Mouse (Mus musculus): ENCODE results near the gene Hist1h3c. TPM values are rescaled to one million over a fixed set of nuclear protein-coding genes. Genes with fewer than 3 reads are reported as not detected.
"Not testable (repeated sequence)": the region's sequence is repeated elsewhere in the genome, so short reads cannot be mapped to it uniquely, and the experiment has no call there.

The Hist1h3c gene
- 6.8 and 7.4 TPM in 2 replicates for polyA plus RNA-seq (2016; fragmentation: Nextera tagmentation; extraction: Ambion mirVana)

DNA sequence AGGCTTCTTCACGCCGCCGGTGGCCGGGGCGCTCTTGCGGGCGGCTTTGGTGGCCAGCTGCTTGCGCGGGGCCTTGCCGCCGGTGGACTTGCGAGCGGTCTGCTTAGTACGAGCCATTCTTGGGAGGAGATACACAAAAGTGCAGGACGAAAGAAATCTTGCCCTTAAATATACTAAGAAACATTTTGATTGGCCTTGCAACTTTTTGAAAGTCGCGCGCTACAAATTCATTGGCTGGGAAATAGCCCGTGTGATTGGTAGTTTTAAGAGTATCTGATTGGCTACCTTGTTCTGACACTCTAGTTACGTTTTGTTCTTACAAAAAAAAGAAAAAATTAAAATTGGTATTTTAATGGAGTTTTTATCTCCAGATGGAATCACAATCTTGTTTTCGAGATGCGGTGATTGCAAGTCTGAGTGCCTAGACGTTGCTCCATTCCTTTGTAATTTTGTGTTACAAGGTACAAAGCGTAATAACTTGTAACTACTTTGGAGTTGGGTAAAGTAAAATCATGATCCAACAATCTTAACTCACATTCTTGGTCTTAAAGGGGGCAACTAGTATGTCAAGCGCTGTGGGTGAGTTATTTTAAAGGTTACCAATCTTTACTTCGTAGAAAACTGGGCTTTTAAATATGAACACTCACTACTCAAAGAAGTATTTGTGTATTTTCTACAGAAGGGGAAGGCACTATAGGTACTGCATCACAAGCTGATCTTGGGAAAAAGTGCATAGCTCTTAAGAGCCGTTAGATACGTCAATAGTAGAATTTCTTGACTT, at the start of gene Hist1h3c:
Hist1h3c (minus strand) TSS at position 222 of the 781 bp plus-strand sequence.
- Histone ChIP-seq H3K36me3 (no peaks in the 10 kb centered on the region), H3K4me1 (peaks cover 5% of the 10 kb centered on the region; the same call in 1 of the 2 replicates), H3K9ac (peak within 1 kb of the TSS; percentile 58), H3K9me3 (no peaks in the 10 kb centered on the region), H3K27ac (peak within 1 kb of the TSS; percentile 94), H3K4me3 (peak within 1 kb of the TSS; percentile 39), H3K4me2 (replicated peaks) (peak within 1 kb of the TSS; percentile 60), H3K27me3 (replicated peaks) (no peaks in the 10 kb centered on the region)
- under 1% methylated on average over 28 of the region's 28 CpGs for WGBS
- peak; percentile 69 for ATAC-seq (ENCODE audit: low FRiP score, low read depth)

DNA sequence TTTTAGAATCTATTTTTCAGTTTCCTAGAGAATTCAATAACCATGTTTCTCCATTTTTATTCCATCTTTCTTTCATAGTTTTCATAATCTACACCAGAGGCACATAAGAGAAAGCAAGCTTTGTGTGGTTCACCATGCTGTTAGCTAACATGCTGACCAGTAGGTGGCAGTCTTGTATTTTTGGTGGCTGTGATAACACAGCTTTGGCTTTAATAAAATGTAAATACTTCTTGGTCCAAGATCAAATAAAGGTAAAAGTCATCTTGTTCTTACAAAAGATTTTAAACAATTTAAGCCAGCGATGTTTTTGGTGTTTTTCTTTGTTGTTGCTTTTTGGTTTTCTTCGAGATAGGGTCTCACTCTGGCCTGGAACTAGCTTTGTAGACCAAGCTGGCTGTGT, 47.1 kb upstream of the Hist1h3c start:
- Histone ChIP-seq H3K4me2 (replicated peaks) (no peak overlapping the region), H3K4me1 (no peaks in the 10 kb centered on the region), H3K9ac (no peak overlapping the region), H3K27me3 (replicated peaks) (no peaks in the 10 kb centered on the region), H3K9me3 (no peaks in the 10 kb centered on the region), H3K4me3 (no peak overlapping the region), H3K36me3 (no peaks in the 10 kb centered on the region), H3K27ac (no peak overlapping the region)
- 48% methylated on average over 2 of the region's 2 CpGs for WGBS
- ATAC-seq (ENCODE audit: low FRiP score, low read depth): peak; percentile 58; the same call in 1 of the 2 replicates

DNA sequence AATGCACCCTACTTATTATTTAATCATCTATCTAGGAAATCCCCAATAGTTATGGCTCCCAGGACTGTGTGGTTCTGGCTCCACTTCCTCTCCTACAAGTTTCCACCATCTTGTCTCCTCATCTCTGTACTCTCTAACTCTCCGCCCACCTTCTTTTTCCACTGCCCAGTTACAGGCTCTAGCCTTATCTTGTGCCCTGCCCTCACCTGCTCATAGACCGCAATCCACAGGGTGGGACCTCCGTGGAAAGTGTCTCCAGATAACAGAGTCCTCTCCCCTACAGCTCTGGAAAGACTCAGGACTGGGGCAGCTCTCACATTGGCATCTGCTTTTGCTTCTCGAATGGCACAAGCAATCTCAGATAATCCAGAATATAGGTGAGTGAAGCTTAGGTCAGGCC, 33.6 kb upstream of the Hist1h3c start:
- H3K9me3 ChIP-seq: no peaks in the 10 kb centered on the region
- no peaks in the 10 kb centered on the region for H3K36me3 ChIP-seq
- no peaks in the 10 kb centered on the region for H3K27me3 ChIP-seq (replicated peaks)
- no peak overlapping the region for H3K27ac ChIP-seq
- 86% methylated on average over 4 of the region's 4 CpGs for WGBS
- H3K4me3 ChIP-seq: no peak overlapping the region
- no peak overlapping the region for H3K4me2 ChIP-seq (replicated peaks)
- no peak overlapping the region for H3K9ac ChIP-seq
- H3K4me1 ChIP-seq: no peaks in the 10 kb centered on the region
- no peak for ATAC-seq (ENCODE audit: low FRiP score, low read depth)

DNA sequence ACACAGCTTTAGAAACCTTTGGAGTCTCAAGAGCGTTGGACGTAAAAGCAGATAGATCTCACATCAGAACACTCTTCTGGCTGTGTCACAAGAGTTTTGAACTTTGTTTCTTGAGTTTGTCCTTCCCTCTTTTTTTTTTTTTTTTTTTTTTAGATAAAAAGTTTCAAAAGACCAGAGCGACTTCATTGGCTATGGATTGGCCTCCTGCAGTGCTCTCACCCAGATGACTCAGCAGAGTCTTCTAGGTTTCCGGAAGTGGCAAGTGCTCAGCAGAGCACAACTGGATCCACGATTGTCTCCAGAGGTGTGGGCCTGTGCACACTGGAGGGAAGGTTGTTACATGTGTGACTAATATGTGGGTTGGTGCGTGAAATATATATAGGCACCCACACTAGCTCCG, 32.9 kb upstream of the Hist1h3c start:
- no peak overlapping the region for H3K9ac ChIP-seq
- no peaks in the 10 kb centered on the region for H3K4me1 ChIP-seq
- no peaks in the 10 kb centered on the region for H3K36me3 ChIP-seq
- no peak overlapping the region for H3K4me3 ChIP-seq
- H3K27me3 ChIP-seq (replicated peaks): no peaks in the 10 kb centered on the region
- no peak overlapping the region for H3K4me2 ChIP-seq (replicated peaks)
- no peak for ATAC-seq (ENCODE audit: low FRiP score, low read depth)
- H3K9me3 ChIP-seq: no peaks in the 10 kb centered on the region
- no peak overlapping the region for H3K27ac ChIP-seq
- 92% methylated on average over 7 of the region's 7 CpGs for WGBS

DNA sequence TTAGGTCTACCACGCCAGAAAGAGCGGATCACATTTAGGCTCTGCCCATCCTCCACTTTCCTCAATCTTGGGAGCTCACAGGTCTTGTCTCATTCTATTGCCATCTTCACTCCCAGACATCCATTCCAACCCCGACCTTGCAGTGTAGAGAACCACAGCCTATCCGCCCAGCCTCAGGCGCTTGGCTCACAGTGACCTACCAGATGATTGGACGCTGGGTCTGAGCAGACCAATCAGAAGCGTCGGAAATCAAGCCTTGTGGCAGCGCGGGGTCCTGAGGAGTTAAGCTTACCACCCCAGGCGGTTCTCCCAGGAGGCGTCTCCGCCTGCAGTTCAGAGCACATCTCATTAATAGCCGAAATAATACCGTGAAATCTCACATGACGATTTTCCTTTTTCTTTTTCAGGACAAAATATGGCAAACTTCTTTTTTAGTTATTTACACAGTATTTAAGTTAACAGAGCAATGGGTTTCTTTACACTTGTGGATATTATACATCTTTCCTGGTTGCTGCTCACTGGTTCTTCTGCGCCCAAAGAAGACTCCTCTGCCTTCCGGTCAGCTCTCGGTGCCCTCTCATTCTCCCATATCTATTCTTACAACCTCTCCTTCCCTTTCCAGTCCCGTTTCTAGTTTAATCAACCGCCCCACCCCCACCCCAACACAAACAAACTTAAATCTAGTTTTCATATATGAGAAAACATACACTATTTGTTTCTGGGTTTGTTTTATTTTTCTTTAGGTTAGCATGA, 27.3 kb upstream of the Hist1h3c start:
- WGBS: 32% methylated on average over 21 of the region's 21 CpGs
- Histone ChIP-seq H3K36me3 (no peaks in the 10 kb centered on the region), H3K4me2 (replicated peaks) (peak overlapping the region; percentile 41), H3K27ac (no peak overlapping the region), H3K4me3 (no peak overlapping the region), H3K4me1 (peaks cover 6% of the 10 kb centered on the region), H3K9me3 (no peaks in the 10 kb centered on the region), H3K27me3 (replicated peaks) (no peaks in the 10 kb centered on the region), H3K9ac (no peak overlapping the region)
- peak; percentile 90 for ATAC-seq (ENCODE audit: low FRiP score, low read depth)

DNA sequence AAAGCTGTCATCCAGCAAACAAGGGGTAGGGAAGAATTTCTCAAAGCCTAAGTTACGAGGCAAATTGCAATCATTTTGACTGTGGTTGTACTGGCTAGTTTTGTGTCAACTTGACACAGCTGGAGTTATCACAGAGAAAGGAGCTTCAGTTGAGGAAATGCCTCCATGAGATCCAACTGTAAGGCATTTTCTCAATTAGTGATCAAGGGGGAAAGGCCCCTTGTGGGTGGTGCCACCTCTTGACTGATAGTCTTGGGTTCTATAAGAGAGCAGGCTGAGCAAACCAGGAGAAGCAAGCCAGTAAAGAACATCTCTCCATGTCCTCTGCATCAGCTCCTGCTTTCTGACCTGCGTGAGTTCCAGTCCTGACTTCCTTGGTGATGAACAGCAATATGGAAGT, 24.2 kb upstream of the Hist1h3c start, which contains the start of gene Trim38:
Trim38 (plus strand) TSS at position 301 of the 400 bp plus-strand sequence.
- not testable (repeated sequence) for H3K27me3 ChIP-seq (replicated peaks); H3K36me3 ChIP-seq; H3K9ac ChIP-seq; H3K9me3 ChIP-seq; H3K4me3 ChIP-seq; ATAC-seq (ENCODE audit: low FRiP score, low read depth); H3K27ac ChIP-seq; H3K4me2 ChIP-seq (replicated peaks); H3K4me1 ChIP-seq
- WGBS: 81% methylated on average over 2 of the region's 2 CpGs

DNA sequence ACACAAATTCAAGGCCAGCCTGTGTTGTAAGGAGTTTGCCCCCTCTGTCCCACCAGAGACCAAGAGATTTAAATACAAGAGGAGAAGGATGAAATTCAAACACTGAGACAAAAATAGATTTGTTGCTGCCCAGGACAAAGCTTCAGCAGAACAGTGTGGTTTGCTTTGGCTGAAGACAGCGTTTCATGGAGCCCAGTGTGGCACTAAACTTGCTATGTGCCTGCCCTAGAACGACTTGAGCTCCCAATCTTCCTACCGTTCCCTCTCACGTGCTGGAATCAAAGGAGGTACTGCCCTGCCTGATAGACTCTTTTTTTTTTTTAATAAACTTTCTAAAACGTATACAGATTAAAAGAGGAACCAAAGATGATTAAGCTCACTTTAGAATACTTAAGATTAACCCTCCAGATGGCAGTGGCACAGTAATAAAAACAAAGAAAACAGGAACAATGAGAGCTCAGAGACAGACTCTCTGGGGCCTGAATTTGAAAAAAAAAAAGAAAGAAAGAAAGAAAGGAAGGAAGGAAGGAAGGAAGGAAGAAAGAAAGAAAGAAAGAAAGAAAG, 23.5 kb upstream of the Hist1h3c start:
- H3K4me1 ChIP-seq: peaks cover 12% of the 10 kb centered on the region
- H3K4me2 ChIP-seq (replicated peaks): no peak overlapping the region
- H3K36me3 ChIP-seq: no peaks in the 10 kb centered on the region
- ATAC-seq (ENCODE audit: low FRiP score, low read depth): no peak
- 56% methylated on average over 5 of the region's 5 CpGs for WGBS
- H3K27ac ChIP-seq: no peak overlapping the region
- no peak overlapping the region for H3K4me3 ChIP-seq
- H3K9me3 ChIP-seq: no peaks in the 10 kb centered on the region
- H3K9ac ChIP-seq: no peak overlapping the region
- no peaks in the 10 kb centered on the region for H3K27me3 ChIP-seq (replicated peaks)

DNA sequence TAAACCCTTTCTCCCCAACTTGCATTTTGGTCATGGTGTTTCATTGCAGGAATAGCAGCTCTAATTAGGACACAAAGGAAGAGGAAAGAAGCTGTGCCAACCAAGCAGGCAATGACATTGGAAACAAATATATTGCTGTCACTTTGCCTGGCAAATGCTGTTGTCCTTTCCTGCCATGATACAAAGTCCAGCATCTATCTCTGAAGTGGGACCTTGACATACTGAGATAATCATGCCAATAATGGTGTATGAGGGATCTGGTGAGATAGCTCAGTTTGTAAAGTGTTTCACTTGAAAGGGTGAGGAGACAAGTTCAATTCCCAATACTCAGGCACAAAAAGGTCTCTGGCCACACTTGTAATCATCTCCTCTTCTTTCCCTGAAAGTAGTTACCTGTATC, 21.4 kb upstream of the Hist1h3c start:
- Histone ChIP-seq H3K9ac (no peak overlapping the region), H3K36me3 (no peaks in the 10 kb centered on the region), H3K4me3 (no peak overlapping the region), H3K27ac (no peak overlapping the region), H3K4me2 (replicated peaks) (no peak overlapping the region), H3K9me3 (no peaks in the 10 kb centered on the region), H3K4me1 (peaks cover 14% of the 10 kb centered on the region), H3K27me3 (replicated peaks) (no peaks in the 10 kb centered on the region)
- no peak for ATAC-seq (ENCODE audit: low FRiP score, low read depth)

DNA sequence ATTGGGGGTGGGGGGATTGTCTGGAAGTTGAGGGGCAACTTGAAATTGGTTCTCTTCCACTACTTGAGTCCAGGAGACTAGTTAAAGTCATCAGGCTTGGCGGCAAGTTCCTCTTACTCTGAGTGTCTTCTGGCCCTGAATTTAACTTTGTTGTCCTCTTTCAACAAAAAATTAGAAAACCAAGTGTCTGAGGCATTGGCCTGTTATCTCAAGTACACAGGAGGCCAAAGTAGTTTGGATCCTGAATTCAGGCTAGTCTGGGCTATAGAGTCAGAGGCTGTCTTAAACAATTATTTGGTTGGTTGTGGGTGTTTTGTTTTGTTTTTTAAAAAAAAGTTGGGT, 19.7 kb upstream of the Hist1h3c start:
- Histone ChIP-seq H3K4me1 (peaks cover 18% of the 10 kb centered on the region), H3K27ac (no peak overlapping the region), H3K36me3 (no peaks in the 10 kb centered on the region), H3K4me3 (no peak overlapping the region), H3K4me2 (replicated peaks) (no peak overlapping the region), H3K9ac (no peak overlapping the region), H3K27me3 (replicated peaks) (no peaks in the 10 kb centered on the region), H3K9me3 (no peaks in the 10 kb centered on the region)
- 56% methylated on average over 1 of the region's 1 CpGs for WGBS
- no peak for ATAC-seq (ENCODE audit: low FRiP score, low read depth)

DNA sequence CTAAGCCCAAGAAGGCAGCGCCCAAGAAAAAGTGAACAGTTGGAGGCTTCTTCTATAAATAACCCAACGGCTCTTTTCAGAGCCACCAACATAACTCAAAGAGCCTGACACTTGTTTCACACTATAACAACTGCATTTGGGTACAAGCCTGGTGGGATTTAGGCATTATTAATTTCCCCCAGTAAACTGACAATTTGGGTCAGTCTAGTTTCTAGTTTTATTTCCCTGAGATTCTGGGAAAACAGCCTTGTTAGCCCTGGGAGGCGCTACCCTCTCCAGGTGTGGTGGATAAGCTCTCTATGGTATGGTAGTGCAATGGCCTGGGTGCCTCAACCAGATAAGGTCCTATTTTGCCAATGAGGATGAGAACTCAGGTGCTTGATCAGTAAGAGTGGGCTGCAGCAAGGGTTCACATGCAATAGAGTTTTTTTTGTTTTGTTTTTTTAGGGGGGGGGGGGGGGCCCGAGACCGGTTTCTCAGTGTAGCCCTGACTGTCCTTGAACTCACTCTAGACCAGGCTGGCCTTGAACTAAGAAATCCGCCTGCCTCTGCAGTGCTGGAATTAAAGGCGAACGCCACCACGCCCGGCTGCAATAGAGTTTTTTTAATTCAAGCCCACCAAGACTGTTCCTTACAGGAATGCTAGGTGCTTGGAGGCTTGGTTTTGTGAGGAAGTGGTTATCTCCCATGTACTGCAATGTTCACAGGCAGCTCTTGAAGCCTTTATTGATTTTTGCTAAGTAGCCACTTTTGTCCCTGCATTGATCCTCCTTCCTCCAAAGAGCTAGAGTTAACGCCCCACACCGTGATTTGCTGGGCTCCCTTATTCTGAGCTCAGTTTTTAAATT, 19.1 kb upstream of the Hist1h3c start:
- peak overlapping the region; percentile 79; the same call in 1 of the 2 replicates for H3K27ac ChIP-seq
- H3K9ac ChIP-seq: peak overlapping the region; percentile 73; the same call in 1 of the 2 replicates
- no peaks in the 10 kb centered on the region for H3K36me3 ChIP-seq
- peak overlapping the region; percentile 83 for H3K4me2 ChIP-seq (replicated peaks)
- H3K9me3 ChIP-seq: no peaks in the 10 kb centered on the region
- peaks cover 20% of the 10 kb centered on the region for H3K4me1 ChIP-seq
- ATAC-seq (ENCODE audit: low FRiP score, low read depth): no peak
- H3K4me3 ChIP-seq: peak overlapping the region; percentile 53
- WGBS: 32% methylated on average over 12 of the region's 12 CpGs
- H3K27me3 ChIP-seq (replicated peaks): no peaks in the 10 kb centered on the region

DNA sequence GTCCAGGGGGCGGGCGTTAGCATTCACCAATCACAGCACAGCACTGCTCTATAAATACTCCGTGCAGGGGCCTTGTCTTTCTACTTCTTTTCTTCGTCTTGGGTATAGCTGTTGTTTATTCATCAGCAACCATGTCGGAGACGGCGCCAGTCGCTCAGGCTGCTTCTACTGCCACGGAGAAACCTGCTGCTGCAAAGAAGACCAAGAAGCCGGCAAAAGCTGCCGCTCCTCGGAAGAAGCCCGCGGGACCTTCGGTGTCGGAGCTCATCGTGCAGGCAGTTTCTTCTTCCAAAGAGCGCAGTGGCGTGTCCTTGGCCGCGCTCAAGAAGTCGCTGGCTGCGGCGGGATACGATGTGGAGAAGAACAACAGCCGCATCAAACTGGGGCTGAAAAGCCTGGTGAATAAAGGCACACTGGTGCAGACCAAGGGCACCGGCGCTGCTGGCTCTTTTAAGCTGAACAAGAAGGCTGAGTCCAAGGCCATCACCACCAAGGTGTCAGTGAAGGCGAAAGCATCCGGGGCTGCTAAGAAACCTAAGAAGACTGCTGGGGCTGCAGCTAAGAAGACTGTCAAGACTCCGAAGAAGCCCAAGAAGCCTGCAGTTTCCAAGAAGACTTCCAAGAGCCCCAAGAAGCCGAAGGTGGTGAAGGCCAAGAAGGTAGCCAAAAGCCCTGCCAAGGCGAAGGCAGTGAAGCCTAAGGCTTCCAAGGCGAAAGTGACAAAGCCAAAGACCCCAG, 18.4 kb upstream of the Hist1h3c start, which contains the start of gene Hist1h1a:
Hist1h1a (plus strand) TSS at position 81 of the 738 bp plus-strand sequence.
- ATAC-seq (ENCODE audit: low FRiP score, low read depth): peak; percentile 69
- WGBS: 4% methylated on average over 34 of the region's 34 CpGs
- Histone ChIP-seq H3K9me3 (no peaks in the 10 kb centered on the region), H3K9ac (peak within 1 kb of the TSS; percentile 73), H3K4me3 (peak within 1 kb of the TSS; percentile 53), H3K4me2 (replicated peaks) (peak within 1 kb of the TSS; percentile 83), H3K36me3 (no peaks in the 10 kb centered on the region), H3K4me1 (peaks cover 20% of the 10 kb centered on the region), H3K27me3 (replicated peaks) (no peaks in the 10 kb centered on the region), H3K27ac (peak within 1 kb of the TSS; percentile 79)

Data from neural tube, embryonic 12.5 days (tissue).